Mouse (Mus musculus) gonadal fat pad, adult 2 months (tissue): ENCODE measurements at regions not wholly inside any gene's neighbourhood (a gene's known extent, or its start where the extent isn't known, plus 50 kb on each side); places are given as distances from the start of the nearest gene placed in this dataset.

ENCODE experiments used
- DNase-seq: peaks from one replicate; pipeline ENCODE4 v3.0.0-alpha.2; 2012; ENCODE audit warnings: low read depth

- no peak for DNase-seq
Observed at GRCm38 (mm10) chr2:167878255-167878865, 53.5 kb upstream of the Ptpn1 start.

GRCm38 (mm10) chr2:167877254-167877870 is 54.5 kb upstream of the Ptpn1 start:
- no peak for DNase-seq

DNA sequence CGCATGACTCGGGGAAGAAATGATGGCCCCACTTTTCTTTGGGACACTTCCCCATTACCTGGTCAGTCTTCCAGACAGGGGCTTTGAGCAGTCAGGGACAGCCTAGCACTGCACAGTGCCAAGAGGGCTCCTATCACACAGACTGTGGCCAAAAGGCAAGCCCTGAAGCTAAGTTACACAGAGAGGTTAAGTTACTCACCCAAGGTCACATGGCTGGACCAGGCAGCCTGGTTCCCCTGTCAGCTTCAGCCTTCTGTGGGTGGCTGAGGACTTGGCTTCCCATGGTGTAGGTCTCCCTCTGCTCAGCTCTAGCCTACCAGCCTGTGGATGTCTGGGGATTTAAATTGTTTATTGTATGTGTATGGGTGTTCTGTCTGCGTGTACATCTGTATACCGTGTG is 59.4 kb upstream of the Ptpn1 start:
- no peak for DNase-seq

GRCm38 (mm10) chr2:167870153-167870552 is 61.7 kb upstream of the Ptpn1 start:
- DNase-seq, result no peak

DNA sequence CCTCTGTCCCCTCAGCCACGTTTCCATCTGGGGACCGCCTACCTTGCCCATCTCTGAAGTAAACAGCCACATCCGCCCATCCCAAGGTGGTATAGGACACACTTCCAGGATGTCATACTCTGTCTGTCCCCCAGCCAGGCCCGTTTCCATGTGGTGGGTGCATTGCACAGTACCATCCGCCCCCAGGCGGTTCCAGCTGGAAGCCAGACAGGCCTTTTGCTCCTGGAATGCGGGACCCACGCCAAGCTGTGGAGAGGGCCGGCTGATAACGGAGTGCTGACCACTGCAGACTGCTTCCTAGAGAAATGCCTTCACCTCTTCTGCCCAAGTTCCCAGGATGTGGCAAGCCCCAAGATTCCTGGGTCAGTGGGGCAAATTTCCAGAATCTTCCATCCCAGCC is 65.1 kb upstream of the Ptpn1 start:
- DNase-seq, result no peak

DNA sequence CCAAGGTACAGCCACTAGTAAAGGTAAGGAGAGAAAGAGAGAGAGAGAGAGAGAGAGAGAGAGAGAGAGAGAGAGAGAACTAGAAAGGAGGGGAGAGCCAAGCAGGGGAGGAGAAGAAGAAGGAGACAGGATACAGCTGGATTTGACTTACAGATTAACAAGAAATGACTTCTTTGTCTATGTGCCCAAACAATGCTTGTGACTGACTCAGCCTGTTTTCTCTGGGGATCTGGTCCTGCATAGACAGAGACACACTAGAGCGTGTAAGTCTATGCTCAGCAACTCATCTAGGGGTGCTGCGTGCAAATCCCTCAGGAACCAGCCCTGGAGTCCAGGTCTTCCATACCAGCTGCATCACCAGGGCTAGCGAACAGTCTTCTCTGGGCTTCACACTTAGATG is 66.3 kb upstream of the Ptpn1 start:
- no peak for DNase-seq

DNA sequence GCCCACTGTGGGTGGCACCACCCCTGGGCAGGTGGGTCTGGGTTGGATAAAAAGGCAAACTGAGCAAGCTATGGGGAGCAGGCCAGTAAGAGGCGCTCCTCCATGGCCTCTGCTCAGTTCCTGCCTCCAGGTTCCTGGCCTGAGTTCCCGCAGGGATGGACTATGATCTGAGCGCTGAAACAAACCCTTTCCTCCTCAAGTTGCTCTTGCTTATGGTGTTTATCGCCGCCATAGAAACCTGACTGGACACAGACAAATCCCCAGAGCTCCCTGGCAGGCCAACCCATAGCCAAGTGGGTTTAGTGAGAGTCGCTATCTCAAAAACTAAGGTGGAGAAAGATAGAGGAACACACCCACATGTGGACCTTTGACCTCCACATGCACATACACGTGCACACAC is 67.2 kb upstream of the Ptpn1 start:
- no peak for DNase-seq

- DNase-seq, result no peak
Observed at GRCm38 (mm10) chr2:167864228-167864627, 67.6 kb upstream of the Ptpn1 start.

- DNase-seq, result no peak
Observed at GRCm38 (mm10) chr2:167863616-167864015, 68.2 kb upstream of the Ptpn1 start.

GRCm38 (mm10) chr2:167861178-167861520 is 70.7 kb upstream of the Ptpn1 start:
- DNase-seq, result no peak

DNA sequence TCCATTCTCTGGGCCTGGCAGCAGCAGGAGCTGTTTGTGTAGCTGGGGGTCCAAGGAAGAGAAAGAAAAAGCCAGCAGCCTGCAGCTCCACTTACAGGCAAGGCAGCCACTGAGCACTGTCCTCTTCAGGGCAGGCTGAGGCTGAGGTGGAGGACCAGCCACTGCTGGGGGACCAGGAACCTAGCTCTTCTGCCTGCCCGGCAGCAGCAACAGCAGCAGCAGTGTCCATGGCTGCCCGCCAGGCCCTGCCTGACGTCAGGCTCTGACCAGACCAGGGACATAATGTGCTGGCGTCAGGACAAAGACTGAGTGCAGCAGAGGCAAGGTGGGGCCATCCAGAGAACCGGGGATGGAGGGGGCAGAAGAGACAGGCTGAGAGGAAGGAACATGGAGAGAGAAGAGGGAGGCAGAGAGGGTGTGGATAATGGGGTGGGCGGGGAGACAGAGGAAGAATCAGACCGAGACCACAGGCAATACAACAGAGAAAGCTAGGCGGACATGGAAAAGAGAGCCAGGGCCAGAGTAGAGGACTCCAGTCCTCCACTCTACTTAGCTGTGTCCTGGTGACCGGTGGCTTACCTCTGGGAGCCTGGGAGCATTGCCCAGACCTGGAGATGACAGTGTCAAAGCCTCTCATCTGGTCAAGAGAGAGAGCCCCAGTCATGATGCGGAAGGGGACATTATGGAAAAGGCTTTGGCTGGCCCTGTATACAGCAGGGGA is 71.2 kb upstream of the Ptpn1 start:
- no peak for DNase-seq

DNA sequence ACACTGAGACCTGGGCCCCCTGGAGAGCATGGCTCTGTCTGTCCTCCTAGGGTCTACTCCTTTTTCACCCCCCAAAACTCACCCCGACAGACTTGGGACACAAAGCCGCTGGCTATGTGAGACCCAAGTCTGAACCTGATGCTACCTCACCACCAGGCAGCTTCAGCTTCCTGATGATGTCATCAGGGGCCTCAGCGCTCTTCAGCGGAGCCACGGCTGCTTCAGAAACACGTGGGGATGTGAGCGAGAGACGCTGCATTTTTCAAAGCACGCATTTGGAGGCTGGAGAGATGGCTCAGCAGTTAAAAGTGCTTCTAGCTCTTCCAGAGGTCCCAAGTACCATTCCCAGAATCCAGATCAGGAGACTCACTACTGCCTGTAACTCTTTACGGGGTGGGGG is 72.3 kb upstream of the Ptpn1 start:
- DNase-seq, result no peak

- DNase-seq, result no peak
Observed at GRCm38 (mm10) chr2:167858346-167858745, 73.5 kb upstream of the Ptpn1 start.

DNA sequence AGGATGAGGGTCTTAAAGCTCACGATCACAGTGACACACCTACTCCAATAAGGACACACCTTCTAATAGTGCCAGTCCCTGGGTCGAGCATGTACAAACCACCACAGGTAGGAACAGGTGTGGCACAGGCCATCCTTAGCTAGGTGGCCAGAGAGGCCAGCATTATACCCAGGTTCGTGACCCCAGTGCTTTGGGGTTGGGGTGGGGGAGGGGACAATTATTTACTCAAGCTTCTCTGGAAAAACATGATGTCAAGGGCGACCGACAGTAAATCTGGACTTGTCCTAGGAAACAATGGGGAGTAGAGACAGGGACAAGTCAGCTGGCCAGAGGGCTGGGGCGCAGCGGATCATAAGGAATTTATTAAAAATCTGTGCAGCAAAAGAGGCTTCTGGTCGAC is 73.9 kb upstream of the Ptpn1 start:
- DNase-seq, result no peak

DNA sequence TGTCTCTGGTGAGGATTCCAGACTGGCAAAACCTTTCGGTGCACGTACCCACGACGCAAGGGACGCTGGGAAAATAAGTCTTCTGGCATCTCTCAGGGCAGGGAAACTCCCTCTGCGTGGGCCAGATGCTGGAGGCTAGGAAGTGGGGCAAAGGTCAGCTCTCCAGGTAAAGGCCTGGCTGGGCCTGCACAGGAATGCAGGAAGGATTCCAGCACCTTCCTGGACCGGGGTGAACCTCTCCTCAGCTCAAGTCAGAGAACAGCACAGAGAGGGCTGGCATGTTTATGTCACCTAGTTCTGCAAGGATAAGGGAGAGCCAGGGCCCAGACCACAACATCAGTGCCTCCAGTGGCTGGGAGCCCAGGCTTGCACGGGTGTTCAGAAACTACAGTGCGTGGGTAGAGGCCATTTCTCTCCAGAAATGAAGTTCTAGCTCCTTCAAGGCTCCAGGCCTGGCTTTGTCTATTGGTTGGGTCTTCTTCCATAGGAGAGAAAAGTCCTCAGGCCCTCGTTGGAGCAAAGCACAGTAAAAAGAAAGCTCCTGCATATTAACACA is 74.9 kb upstream of the Ptpn1 start:
- peak; percentile 68 for DNase-seq

DNA sequence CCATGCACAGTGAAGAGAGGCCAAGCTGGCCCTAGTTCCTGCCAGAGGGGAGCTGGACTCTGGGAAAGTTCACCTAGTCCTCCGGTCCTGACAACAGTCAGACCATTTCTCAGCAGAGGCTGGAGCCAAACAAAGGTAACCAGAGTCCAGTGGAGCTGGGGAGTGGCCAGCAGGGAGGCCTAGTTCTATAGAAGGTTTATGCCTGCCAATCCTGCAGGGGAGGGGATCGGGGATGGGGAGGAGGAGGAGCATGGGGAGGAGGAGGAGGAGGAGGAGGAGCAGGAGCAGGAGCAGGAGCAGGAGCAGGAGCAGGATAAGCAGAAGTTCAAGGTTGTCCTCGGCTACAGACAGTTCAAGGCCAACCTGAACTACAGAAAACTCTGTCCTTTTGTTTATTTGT is 75.8 kb upstream of the Ptpn1 start:
- no peak for DNase-seq

DNA sequence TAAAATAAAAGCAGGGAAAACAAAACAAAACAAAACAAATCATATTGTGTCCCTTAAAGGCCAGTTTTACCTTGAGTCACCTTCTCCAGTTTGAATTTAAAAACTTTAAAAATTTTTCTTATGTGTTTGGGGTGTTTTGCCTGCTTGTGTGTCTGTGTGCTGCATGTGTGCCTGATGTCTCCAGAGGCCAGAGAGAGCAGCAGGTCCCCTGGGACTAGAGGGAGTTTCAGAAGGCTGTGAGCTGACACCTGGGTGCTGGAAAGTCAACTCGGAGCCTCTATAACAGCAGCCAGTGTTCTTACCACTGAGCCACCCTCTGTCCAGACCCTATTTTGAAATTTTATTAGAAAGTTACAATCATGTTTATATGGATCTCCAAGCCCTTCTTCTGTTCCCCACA is 77.8 kb upstream of the Ptpn1 start:
- no peak for DNase-seq

DNA sequence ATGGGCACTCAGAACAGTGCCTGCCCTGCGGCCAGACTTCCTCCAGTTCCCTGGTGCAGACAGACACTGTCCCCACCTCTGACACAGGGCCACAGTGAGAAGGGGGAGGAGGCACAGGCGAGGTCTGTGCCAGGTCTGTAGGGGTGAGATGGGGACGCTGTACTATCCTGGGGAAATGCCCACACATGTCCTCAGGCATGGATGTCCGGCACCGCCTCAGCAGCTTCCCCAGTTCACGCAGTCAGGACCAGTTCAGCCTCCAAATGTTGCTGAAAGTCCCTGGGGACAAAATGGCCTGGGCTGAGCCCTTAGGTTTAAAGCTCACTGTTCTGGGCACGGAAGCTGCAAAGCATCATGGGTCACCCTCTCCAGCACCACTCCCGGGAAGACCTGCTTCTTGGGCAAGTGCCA is 78.4 kb upstream of the Ptpn1 start:
- no peak for DNase-seq

- no peak for DNase-seq
Observed at GRCm38 (mm10) chr2:167852582-167852981, 79.3 kb upstream of the Ptpn1 start.

DNA sequence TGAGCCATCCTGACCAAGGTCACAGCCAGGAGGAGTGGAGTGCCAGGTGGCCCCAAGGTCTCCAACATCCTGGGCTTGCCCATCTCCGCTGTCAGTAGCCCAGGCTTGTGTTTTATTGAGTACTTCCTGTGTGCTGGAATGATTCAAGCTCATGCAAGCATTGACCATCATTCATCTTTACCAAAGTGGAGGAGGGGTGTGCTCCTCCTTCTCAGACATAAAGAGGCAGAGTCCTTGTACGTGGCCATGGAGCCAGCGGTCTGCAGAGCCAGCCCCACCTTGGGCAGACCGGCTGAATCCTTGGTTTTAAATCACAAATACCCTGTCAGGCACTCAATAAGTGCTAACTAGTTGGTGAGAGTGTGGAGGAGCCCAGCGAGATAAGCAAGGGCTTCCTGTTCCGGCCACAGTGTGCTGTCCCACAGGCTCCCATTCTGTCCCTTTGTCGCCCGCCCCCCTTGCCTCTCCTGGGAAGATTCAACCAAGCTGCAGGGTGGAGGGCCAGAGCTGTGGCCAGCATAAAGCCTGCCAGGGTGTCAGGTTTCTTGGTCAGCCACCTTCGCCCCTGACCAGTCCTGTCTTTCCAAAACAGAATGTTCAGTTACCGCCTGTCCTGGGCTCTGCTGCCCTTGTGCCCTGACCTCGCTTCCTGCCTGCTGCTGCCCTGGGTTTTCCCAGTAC is 80.5 kb upstream of the Ptpn1 start:
- no peak for DNase-seq

GRCm38 (mm10) chr2:167849999-167850552 is 81.8 kb upstream of the Ptpn1 start:
- no peak for DNase-seq
